Mouse (Mus musculus): Measurements from ENCODE around the gene Cdh23. TPM values are rescaled to one million over a fixed set of nuclear protein-coding genes. Genes with fewer than 3 reads are reported as not detected.

The Cdh23 gene
- polyA plus RNA-seq, 1 experiment from 2014 or later: 7.8 TPM

DNA sequence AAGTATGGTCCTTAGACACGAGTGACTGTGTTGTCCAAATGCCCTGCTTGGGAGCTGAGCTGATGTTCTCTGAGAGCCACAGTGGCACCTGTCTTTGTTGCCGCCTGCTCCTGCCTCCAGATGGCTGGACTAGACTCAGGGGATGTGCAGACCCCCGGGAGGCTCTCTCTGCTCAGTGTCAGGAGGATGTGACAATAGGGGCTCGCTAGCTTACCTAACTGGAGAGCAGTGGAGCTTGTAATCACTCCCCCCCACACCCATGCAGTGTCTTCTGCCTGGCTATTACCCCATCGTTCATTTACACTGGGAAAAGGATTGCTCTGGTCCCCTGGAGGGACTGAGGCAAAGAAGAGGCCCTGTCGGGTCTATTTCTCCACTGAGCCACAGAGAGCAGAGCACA lies 265.7 kb downstream of the Cdh23 start:
- no peaks in the 10 kb centered on the region for H3K9me3 ChIP-seq
- H3K27me3 ChIP-seq (replicated peaks): peaks cover 5% of the 10 kb centered on the region; the same call in 1 of the 2 replicates
- no peak overlapping the region for H3K4me3 ChIP-seq
- H3K9ac ChIP-seq: no peak overlapping the region
- ATAC-seq (replicated peaks): no peak
- no peaks in the 10 kb centered on the region for H3K36me3 ChIP-seq (replicated peaks)
- WGBS: 19% methylated on average over 6 of the region's 6 CpGs
- H3K27ac ChIP-seq: no peak overlapping the region
- no peak overlapping the region for H3K4me2 ChIP-seq
- peaks cover 18% of the 10 kb centered on the region for H3K4me1 ChIP-seq

DNA sequence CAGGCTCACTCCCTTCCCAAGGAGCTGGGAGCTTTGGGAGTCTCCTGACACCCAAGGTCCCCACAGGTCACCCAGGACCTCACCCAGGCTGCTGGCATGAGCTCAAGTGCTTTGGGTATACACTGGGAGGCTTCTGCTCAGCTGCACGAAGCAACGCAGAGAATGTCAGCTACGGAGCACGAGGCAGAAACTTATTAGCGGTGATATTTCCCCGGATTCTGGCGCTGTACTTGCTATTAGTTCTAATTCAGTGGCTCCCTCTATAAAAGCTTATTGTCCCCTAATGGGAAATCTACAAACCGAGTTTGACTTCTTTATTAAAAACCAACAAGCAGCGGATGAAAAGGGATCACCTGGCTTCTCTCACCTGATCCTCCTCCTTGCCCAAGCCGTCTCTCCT lies 266.3 kb downstream of the Cdh23 start:
- 34% methylated on average over 10 of the region's 10 CpGs for WGBS
- H3K4me3 ChIP-seq: no peak overlapping the region
- no peaks in the 10 kb centered on the region for H3K9me3 ChIP-seq
- H3K27ac ChIP-seq: no peak overlapping the region
- peaks cover 5% of the 10 kb centered on the region; the same call in 1 of the 2 replicates for H3K27me3 ChIP-seq (replicated peaks)
- H3K4me1 ChIP-seq: peaks cover 18% of the 10 kb centered on the region
- H3K9ac ChIP-seq: no peak overlapping the region
- 0 out of 2 replicates have a peak, but pooled peaks have one; percentile 53 for ATAC-seq (replicated peaks)
- no peaks in the 10 kb centered on the region for H3K36me3 ChIP-seq (replicated peaks)
- H3K4me2 ChIP-seq: no peak overlapping the region

DNA sequence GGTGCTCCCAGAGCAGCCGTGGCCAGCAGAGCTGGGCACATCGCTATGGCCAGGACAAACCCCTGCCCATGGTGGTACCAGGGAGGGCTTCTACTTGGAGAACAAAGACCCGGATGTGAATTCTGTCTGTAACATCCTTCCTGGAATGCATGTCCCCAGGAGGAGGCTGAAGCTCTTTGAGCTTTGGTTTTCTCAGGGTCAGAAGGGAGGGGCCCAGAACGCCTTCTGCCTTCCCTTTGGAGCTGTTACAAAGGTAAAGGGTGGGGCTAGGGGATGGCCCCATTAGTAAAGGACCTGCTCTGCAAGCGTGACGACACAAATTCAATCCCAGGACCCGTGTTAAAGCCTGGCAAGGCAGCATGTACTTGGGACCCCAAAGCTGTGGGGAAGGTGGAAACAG lies 273.5 kb downstream of the Cdh23 start:
- H3K9ac ChIP-seq: no peak overlapping the region
- WGBS: 64% methylated on average over 7 of the region's 7 CpGs
- no peaks in the 10 kb centered on the region for H3K36me3 ChIP-seq (replicated peaks)
- H3K27me3 ChIP-seq (replicated peaks): no peaks in the 10 kb centered on the region
- no peak overlapping the region for H3K4me2 ChIP-seq
- no peak overlapping the region for H3K27ac ChIP-seq
- H3K4me1 ChIP-seq: no peaks in the 10 kb centered on the region
- H3K4me3 ChIP-seq: no peak overlapping the region
- H3K9me3 ChIP-seq: no peaks in the 10 kb centered on the region
- ATAC-seq (replicated peaks): no peak

DNA sequence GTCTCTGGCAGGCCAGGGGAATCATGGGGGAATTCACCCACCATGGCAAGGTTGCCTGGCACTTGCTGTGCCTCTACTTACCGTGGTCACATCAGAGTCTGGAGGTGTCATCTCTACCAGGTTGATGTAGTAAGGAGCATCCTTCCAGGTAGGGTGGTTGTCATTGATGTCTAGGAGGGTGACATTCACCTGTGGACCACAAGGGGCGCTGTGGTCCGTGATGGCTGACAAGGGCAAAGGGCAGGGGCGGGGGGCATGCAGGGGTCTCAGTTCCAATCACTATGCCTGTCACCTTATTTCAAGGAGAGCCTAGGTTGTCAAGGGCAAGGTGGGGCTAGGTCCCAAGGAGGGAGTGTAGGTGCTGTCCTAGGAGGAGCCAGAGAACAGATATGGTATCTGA lies 276.7 kb downstream of the Cdh23 start:
- Histone ChIP-seq H3K36me3 (replicated peaks) (no peaks in the 10 kb centered on the region), H3K27me3 (replicated peaks) (no peaks in the 10 kb centered on the region), H3K9ac (no peak overlapping the region), H3K4me3 (no peak overlapping the region), H3K9me3 (no peaks in the 10 kb centered on the region), H3K4me1 (no peaks in the 10 kb centered on the region), H3K4me2 (no peak overlapping the region), H3K27ac (no peak overlapping the region)
- 22% methylated on average over 4 of the region's 4 CpGs for WGBS
- no peak for ATAC-seq (replicated peaks)

- Histone ChIP-seq H3K27me3 (replicated peaks) (no peaks in the 10 kb centered on the region), H3K9ac (no peak overlapping the region), H3K27ac (no peak overlapping the region), H3K9me3 (no peaks in the 10 kb centered on the region), H3K36me3 (replicated peaks) (no peaks in the 10 kb centered on the region), H3K4me1 (no peaks in the 10 kb centered on the region), H3K4me2 (no peak overlapping the region), H3K4me3 (no peak overlapping the region)
- 0 out of 2 replicates have a peak, but pooled peaks have one; percentile 30 for ATAC-seq (replicated peaks)
- 14% methylated on average over 3 of the region's 3 CpGs for WGBS
These were observed 278.2 kb downstream of the Cdh23 start for GRCm38 (mm10) chr10:60418137-60418536.

GRCm38 (mm10) chr10:60417041-60417440 lies 279.2 kb downstream of the Cdh23 start:
- H3K4me1 ChIP-seq: no peaks in the 10 kb centered on the region
- peaks cover 1% of the 10 kb centered on the region; the same call in 1 of the 2 replicates for H3K27me3 ChIP-seq (replicated peaks)
- H3K9me3 ChIP-seq: no peaks in the 10 kb centered on the region
- H3K4me2 ChIP-seq: no peak overlapping the region
- H3K27ac ChIP-seq: no peak overlapping the region
- H3K9ac ChIP-seq: no peak overlapping the region
- H3K36me3 ChIP-seq (replicated peaks): no peaks in the 10 kb centered on the region
- H3K4me3 ChIP-seq: no peak overlapping the region
- 90% methylated on average over 2 of the region's 2 CpGs for WGBS
- ATAC-seq (replicated peaks): no peak

DNA sequence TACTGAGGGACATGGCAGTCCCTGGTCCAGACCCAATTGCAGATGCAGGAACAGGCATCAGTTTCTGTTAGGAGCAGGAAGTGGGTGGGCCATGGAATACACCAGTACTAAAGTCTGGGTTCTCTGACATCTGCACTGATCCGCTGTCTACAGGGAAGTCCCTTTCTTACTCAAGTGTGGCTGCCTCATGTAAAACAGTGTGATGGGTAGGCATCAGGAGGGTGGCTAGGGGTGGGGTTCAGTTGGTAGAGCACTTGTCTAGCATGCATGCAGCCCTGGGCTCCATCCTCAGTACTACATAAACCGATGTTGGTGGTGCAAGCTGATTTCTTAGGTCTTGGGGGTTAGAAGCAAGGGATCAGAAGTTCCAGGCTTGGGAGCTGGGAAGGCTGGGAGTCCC lies 282.5 kb downstream of the Cdh23 start:
- no peak overlapping the region for H3K27ac ChIP-seq
- no peak for ATAC-seq (replicated peaks)
- 83% methylated on average over 2 of the region's 2 CpGs for WGBS
- H3K4me1 ChIP-seq: no peaks in the 10 kb centered on the region
- no peak overlapping the region for H3K4me3 ChIP-seq
- no peaks in the 10 kb centered on the region for H3K9me3 ChIP-seq
- no peak overlapping the region for H3K9ac ChIP-seq
- peaks cover 3% of the 10 kb centered on the region; the same call in 1 of the 2 replicates for H3K27me3 ChIP-seq (replicated peaks)
- no peaks in the 10 kb centered on the region for H3K36me3 ChIP-seq (replicated peaks)
- H3K4me2 ChIP-seq: no peak overlapping the region

DNA sequence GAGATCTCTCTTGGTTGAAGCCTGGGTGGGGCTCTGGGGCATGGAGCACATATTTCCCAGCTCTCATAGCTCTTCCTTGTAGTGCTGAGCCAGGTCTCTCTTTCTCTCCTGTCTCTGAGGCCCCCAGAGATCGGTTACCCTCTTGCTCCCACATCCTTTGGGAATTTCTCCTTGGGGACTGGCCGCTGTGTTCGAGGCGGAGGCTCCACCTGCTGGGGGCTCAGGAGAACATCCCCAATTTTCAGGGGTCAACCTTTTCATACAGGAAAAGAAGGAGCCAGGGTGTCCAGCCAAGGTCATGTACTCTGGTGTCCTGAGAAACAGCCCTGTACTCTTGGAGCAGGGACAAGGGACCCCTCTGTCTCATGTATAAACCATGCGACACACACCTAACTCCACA lies 284.5 kb downstream of the Cdh23 start:
- Histone ChIP-seq H3K4me3 (no peak overlapping the region), H3K4me2 (no peak overlapping the region), H3K27me3 (replicated peaks) (peaks cover 3% of the 10 kb centered on the region; the same call in 1 of the 2 replicates), H3K9me3 (no peaks in the 10 kb centered on the region), H3K9ac (no peak overlapping the region), H3K36me3 (replicated peaks) (no peaks in the 10 kb centered on the region), H3K4me1 (no peaks in the 10 kb centered on the region), H3K27ac (no peak overlapping the region)
- 31% methylated on average over 5 of the region's 5 CpGs for WGBS
- ATAC-seq (replicated peaks): no peak

DNA sequence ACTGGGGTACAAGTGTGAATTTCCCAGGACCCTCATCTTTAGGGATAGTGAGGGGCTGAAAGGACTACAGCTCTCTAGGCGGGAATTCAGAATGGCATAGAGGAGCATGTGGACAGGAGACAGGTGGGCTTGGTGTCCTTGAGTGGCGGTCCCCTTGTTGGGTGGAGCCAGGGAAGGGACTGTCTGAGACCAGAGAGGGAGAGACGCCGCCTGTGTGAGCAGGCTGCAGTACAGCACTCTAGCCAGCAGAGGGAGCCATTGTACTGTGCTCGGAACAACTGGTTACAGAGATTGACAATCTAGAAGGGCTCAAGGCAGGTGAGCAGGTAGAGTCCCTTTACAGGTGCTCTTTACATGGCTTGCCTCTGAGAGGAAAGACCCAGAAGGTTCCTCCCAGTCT lies 288.5 kb downstream of the Cdh23 start:
- Histone ChIP-seq H3K27ac (no peak overlapping the region), H3K27me3 (replicated peaks) (peaks cover 3% of the 10 kb centered on the region; the same call in 1 of the 2 replicates), H3K9ac (no peak overlapping the region), H3K4me1 (no peaks in the 10 kb centered on the region), H3K4me3 (no peak overlapping the region), H3K36me3 (replicated peaks) (no peaks in the 10 kb centered on the region), H3K4me2 (no peak overlapping the region), H3K9me3 (no peaks in the 10 kb centered on the region)
- ATAC-seq (replicated peaks): peak; percentile 46; the same call in 1 of the 2 replicates
- 4% methylated on average over 5 of the region's 5 CpGs for WGBS

- Histone ChIP-seq H3K9me3 (no peaks in the 10 kb centered on the region), H3K4me2 (no peak overlapping the region), H3K9ac (no peak overlapping the region), H3K36me3 (replicated peaks) (no peaks in the 10 kb centered on the region), H3K27me3 (replicated peaks) (no peaks in the 10 kb centered on the region), H3K4me3 (no peak overlapping the region), H3K4me1 (no peaks in the 10 kb centered on the region), H3K27ac (no peak overlapping the region)
- ATAC-seq (replicated peaks): no peak
- 56% methylated on average over 7 of the region's 7 CpGs for WGBS
These were observed 290.7 kb downstream of the Cdh23 start for GRCm38 (mm10) chr10:60405460-60406177.

GRCm38 (mm10) chr10:60400507-60401295 lies 295.6 kb downstream of the Cdh23 start:
- H3K4me1 ChIP-seq: 0 out of 2 replicates have a peak, but pooled peaks cover 6% of the 10 kb centered on the region

DNA sequence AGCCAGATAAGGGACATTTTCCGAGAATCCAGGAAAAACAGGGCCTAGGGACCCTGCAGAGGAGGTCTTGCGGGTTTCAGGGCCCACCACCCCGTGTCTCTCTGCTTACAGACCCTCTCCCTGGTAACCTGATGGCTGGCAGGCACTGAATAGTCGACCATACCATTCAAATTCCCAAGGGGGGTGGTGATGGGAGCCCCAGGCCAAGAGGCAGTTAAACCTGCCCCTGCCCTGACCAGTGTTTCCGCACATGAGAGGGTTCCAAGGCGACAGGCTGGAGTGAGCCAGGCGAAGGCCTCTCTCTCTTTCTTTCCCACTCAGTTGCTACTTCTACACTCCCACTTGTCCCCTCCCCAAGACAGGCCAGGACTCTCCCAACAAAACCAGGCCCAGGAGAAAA lies 296.8 kb downstream of the Cdh23 start, which contains the start of gene Gm17455:
Gene Gm17455 (plus strand): TSS at position 278 of the 400 bp plus-strand sequence.
- 0 out of 2 replicates have a peak, but pooled peaks cover 6% of the 10 kb centered on the region for H3K4me1 ChIP-seq
- peak; percentile 62; the same call in 1 of the 2 replicates for ATAC-seq (replicated peaks)
- peak within 1 kb of the TSS; percentile 6; the same call in 1 of the 2 replicates for H3K27ac ChIP-seq
- H3K9ac ChIP-seq: no peak within 1 kb of the TSS
- no peak within 1 kb of the TSS for H3K4me3 ChIP-seq
- no peak within 1 kb of the TSS for H3K4me2 ChIP-seq
- no peaks in the 10 kb centered on the region for H3K27me3 ChIP-seq (replicated peaks)
- WGBS: 39% methylated on average over 7 of the region's 7 CpGs
- no peaks in the 10 kb centered on the region for H3K36me3 ChIP-seq (replicated peaks)
- no peaks in the 10 kb centered on the region for H3K9me3 ChIP-seq

More at GRCm38 (mm10) chr10:60400507-60401295, 295.6 kb downstream of the Cdh23 start:
- Histone ChIP-seq H3K4me2 (no peak overlapping the region), H3K36me3 (replicated peaks) (no peaks in the 10 kb centered on the region), H3K27me3 (replicated peaks) (no peaks in the 10 kb centered on the region), H3K9me3 (no peaks in the 10 kb centered on the region), H3K4me3 (no peak overlapping the region), H3K9ac (no peak overlapping the region), H3K27ac (no peak overlapping the region)
- 79% methylated on average over 11 of the region's 11 CpGs for WGBS
- ATAC-seq (replicated peaks): no peak

All from midbrain, embryonic 15.5 days (tissue).